Mouse (Mus musculus): Measurements from ENCODE around the gene 2010300C02Rik.
"Not testable (repeated sequence)": the region's sequence is repeated elsewhere in the genome, so short reads cannot be mapped to it uniquely, and the experiment has no call there.

Gene 2010300C02Rik

DNA sequence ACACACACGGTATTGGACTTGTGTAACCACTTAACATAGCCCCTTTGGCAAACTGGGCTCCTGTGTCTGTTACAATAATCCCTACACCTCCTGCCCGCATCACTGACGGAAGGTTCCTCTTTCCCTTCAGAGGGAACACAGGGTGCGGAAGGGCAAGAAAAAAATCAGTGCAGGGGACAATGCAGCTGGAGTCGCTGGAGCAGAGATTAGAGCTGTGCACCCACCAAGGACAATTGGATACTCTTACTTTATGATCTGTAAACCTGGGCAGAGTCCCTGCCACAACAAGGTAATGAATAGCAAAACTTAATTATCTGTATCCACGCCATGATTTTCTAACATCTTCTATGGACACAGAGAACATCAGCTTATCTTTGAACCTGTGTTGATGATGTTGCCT lies 97.8 kb downstream of the 2010300C02Rik start:
- no peak for DNase-seq

GRCm38 (mm10) chr1:37619542-37619941 lies 100.3 kb downstream of the 2010300C02Rik start:
- no peak for DNase-seq

- DNase-seq = no peak
Measured at GRCm38 (mm10) chr1:37617047-37617446, 102.8 kb downstream of the 2010300C02Rik start.

- DNase-seq = no peak
Measured at GRCm38 (mm10) chr1:37616569-37616968, 103.3 kb downstream of the 2010300C02Rik start.

GRCm38 (mm10) chr1:37615290-37616040 lies 104.4 kb downstream of the 2010300C02Rik start:
- no peak for DNase-seq

DNA sequence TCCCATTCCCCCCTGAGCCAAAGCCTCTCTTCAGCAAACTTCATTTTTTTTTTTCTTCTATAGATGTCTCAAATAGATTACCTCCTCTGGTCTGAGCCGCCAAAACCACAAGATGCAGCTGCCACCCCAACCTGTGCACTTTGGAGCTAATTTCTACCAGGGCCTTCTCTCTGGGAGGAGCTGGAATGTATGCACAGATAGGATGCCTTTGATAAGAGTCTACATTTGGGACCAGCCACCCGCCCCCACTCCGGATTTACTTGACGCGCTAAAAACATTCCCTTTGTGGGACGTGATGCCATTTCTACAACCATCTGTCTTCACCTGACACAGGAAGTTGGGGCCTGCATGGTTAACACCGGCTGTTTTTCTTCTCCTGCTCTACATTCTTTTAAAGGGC lies 105.0 kb downstream of the 2010300C02Rik start:
- DNase-seq = no peak

DNA sequence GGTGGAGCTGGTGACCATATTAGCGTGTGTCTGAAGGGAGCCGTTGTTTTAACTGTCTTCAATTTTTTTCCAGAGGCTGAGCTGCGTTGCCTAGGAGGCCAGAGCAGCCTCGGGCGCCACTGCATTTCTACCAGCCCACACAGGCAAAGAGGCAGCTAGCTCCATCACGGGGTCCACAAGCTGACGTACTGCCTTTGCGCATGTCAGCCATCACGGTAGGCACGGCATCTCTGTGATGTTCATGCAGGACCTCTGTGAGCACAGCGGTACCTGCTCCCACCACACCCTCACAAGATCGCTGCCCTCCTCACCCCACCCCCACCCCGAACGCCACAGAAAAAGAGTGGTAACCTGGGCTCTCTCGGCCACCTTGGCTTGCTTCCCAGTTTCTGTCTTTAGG lies 105.8 kb downstream of the 2010300C02Rik start:
- DNase-seq = peak; percentile 42 to 49

DNA sequence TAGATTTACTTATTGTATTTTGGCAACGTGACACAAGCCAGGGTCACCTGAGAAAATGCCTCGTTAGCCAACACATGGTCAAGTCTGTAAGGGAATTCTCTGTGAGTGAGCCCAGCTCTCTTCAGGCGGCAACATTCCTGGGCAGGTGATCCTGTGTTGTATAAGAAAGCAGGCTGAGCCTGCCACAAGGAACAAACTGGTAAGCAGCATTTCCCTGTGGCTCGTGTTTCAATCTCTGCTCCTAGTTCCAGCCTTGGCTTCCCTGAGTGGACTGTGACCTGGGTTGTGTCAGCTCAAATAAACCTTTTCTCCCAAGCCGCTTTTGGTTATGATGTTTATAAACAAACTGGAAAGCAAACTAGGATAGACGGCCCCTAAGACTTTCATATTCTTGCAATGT lies 108.9 kb downstream of the 2010300C02Rik start:
- DNase-seq = no peak

- DNase-seq = peak in 1 of 2 experiments; percentile 33
Measured at GRCm38 (mm10) chr1:37610242-37610641, 109.6 kb downstream of the 2010300C02Rik start.

- DNase-seq = not testable (repeated sequence)
Measured at GRCm38 (mm10) chr1:37605694-37606093, 114.2 kb downstream of the 2010300C02Rik start.

GRCm38 (mm10) chr1:37603206-37603605 lies 116.7 kb downstream of the 2010300C02Rik start:
- no peak for DNase-seq

- DNase-seq = no peak
Measured at GRCm38 (mm10) chr1:37602268-37602667, 117.6 kb downstream of the 2010300C02Rik start.

- DNase-seq = no peak
Measured at GRCm38 (mm10) chr1:37601461-37601860, 118.4 kb downstream of the 2010300C02Rik start.

- DNase-seq = no peak
Measured at GRCm38 (mm10) chr1:37600640-37601175, 119.2 kb downstream of the 2010300C02Rik start.

- DNase-seq = no peak
Measured at GRCm38 (mm10) chr1:37598986-37599385, 120.9 kb downstream of the 2010300C02Rik start.

- DNase-seq = not testable (repeated sequence)
Measured at GRCm38 (mm10) chr1:37594812-37595211, 125.1 kb downstream of the 2010300C02Rik start.

GRCm38 (mm10) chr1:37585809-37586480 lies 133.9 kb downstream of the 2010300C02Rik start:
- DNase-seq = peak; percentile 84 to 86

DNA sequence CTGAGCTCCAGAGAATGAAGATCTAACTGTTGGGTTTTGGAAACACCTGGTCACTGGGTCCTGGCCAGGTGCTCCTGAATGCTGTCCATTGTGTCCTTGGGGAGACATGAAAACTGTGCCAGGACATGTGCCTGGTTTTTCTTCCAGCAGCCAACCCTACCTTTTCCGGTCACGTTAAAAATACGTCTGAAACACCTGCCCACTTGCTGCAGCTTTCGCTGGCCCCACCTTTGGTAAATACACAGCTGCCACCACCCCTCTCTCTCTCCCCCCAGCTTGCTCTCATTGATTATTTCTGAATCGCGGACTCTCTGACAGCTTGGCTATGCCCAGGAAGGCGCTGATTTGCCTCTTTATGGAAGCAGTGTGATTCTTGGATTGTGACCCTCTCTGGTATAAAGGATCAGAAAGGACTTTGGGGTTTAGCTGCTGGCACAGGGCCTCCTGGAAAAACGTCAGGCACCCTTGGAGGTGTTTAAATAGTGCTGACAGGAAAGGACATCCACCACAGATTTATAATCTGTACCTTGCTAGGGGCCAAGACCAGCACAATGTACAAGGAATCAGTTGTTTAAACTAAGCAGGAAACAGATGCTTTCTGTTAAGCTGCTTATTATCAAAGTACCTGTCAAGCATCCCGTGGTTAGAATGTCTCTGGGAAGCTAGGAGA lies 136.0 kb downstream of the 2010300C02Rik start:
- peak; percentile 53 to 75 for DNase-seq

GRCm38 (mm10) chr1:37583167-37583566 lies 136.7 kb downstream of the 2010300C02Rik start:
- no peak for DNase-seq

GRCm38 (mm10) chr1:37579686-37580085 lies 140.2 kb downstream of the 2010300C02Rik start:
- DNase-seq = no peak

- peak; percentile 51 to 52 for DNase-seq
Measured at GRCm38 (mm10) chr1:37572528-37573272, 147.2 kb downstream of the 2010300C02Rik start.

DNA sequence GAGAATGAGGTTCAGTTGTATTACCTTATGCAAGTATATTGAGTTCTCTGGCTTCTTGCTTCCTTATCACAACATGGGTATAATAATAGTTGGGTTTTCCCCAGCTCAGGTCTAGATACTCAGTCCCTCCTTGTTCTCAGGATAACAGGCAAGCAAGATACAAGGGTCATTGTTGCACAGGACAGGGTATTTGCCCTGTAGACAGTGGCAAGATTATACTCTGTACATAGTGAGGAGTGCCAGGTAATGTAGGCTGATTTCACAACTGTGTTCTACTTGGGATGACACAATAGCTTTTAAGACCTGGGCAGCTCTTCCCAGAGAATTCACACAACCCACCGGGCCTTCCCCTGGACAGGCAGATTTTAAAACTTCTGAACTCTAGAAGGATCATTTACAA lies 151.5 kb downstream of the 2010300C02Rik start:
- DNase-seq = no peak

DNA sequence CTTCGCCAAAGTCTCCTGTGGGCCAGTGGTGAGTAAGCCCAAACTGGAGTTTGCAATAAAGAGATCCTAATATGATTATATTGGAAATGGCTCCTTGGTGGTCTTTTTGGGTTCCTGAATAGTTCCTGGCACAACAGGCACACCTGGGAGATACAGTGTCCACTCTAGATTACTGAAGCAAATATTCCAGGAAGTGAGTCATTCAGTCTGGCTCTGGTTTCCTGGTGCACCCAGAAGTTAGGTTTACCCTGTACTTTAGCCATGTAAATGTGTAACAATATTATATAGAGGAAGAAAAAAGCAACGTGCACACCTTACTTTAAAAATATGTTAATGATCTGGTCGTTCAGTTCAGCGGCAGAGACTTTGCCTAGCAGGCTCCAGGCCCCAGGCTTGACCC lies 153.1 kb downstream of the 2010300C02Rik start:
- DNase-seq = no peak

Measured in cerebellum, postnatal 10 days (tissue).